Mouse (Mus musculus) cerebral cortex, adult 2 months (tissue): ENCODE measurements around the gene Syngr2.

ENCODE experiments used
- WGBS: fragments of 180-500 bp; shearing (Covaris S2); methylation state at CpG from one replicate; pipeline ENCODE4 v1.1.7; 2018; 5-methylcytosine and 5-hydroxymethylcytosine counted together

Gene Syngr2

DNA sequence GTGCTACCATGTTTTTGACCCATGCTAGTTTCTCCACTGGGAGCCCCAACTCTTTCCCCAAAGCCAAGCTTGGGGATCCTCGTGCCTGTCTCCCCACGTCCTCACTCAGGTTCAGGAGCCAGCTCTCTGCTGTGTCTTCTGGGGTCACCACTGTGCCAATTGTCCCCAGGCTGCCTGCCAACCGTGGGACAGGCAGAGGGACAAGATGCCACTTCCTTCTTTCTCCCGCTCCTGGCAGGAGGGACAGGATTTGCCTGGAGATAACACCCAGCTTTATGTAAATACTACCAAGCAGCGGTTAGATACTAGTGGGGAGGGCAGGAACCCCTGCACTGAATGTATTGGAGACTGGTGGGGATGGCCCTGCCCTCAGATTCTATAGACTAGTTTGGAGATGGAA is 4.4 kb downstream of the Syngr2 start:
- WGBS = 65% methylated on average over 5 of the region's 5 CpGs

DNA sequence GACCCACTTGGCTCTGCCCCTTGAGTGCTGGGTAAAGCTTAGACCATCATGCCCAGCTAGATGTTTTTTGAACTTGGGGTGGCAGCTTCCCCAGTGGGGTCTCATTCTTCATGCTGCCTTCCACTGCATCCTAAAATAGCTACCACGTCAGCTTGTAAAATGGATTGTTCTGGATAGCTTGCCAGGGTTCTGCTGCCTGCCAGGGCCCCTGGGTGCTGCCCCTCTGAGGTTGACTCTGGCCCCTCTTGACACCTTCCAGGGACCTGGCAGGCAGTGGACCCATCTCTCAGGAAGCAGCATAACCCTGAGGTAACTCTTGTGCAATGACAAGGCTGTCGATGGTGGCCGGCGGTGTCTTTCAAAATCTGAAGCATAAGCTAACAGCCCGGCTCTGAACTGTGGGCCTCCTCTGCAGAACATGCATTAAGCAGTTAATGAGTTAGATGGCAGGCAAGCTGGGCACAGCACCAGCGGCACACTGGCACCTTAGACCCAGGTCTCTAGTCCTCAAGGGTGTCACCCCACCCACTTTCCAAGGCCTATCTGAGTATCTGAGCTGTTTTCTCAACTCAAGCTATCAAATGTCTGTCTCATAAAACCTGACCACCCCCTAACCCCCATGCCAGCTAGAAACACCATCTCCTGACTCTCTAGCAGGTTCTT is 5.4 kb downstream of the Syngr2 start:
- 89% methylated on average over 6 of the region's 6 CpGs for WGBS

DNA sequence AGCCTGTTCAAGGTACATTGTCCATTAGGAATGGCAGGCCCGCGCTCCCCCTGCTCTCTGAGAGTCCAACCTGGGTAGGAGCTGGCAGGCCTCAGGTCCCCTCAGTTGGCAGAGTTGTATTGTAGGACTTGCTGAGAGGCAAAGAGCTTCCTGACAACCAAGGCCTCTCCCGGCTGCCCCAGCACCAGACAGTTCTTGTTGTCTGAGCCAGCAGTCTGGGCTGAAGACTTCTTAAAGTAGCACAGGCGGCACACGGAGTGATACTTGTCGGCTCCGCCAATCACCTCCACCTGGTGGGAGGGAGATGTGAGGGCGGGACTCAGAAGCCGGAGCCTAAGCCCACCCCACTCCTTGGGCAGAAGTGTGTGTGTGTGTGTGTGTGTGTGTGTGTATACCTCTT is 6.4 kb downstream of the Syngr2 start:
- WGBS = 56% methylated on average over 9 of the region's 9 CpGs

DNA sequence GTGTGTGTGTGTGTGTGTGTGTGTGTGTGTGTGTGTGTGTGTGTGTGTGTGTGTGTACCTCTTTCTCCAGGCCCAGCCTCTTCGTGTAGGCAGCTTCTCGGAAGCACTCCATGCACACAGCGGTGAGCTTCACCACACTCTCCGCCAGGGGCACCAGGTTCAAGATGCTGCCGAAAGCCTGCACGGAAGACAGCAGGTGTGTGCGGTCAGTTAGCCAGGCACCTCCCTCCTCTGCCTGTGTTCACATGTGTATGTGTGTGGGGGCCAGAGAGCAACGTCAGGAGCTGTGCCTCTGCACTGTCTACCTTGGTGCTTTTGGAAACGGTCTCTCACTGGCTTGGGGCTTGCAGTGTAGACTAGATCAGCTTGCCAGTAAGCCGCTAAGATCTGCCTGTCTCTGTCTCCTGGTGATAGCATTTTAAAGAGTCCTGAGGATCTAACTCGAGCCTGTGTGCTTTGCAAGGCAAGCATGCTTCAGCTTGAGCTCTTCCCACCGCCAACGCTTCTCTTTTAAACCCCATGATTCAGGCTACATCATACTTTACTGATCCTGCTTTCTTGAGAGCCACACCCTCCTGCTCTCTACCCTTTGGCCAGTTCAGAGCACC is 7.0 kb downstream of the Syngr2 start:
- 75% methylated on average over 13 of the region's 13 CpGs for WGBS

DNA sequence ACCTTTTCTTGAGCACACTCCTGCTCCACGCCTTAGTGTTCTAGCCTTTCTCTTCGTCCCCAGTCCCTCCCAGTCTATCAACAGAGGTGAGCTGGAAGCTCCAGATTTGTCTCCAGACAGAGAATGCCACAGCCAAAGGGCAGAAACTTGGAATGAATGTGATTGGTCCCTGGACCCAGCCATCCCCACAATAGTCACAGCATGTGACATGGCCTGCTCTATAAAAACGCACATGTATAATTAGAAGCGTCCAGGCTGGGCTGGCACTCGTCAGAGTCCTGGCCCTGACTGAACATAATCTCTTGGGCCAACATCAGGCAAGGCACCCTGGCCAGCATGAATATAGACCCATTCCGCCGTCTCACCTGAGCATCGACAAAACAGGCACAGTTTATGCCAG is 9.6 kb downstream of the Syngr2 start:
- WGBS = 53% methylated on average over 8 of the region's 8 CpGs

DNA sequence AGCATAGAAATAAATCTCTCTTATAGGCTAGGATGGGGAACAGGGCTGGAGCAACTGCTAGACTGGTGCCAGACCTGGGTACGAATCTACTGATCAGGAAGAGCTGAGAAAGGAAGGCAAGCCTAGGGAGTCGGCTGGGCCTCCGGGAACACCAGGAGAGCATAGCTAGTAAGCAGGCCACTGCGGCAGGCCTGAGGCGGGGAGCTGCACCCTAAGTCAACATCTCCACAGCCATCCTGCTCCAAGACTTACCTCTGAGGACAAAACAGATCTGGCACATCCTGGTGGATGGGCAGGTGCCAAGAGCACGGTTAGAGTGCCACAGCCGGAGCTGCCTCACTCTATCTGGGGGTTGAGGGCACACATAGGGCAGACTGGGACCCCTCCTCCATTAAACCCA is 10.7 kb downstream of the Syngr2 start:
- WGBS = 97% methylated on average over 7 of the region's 7 CpGs

DNA sequence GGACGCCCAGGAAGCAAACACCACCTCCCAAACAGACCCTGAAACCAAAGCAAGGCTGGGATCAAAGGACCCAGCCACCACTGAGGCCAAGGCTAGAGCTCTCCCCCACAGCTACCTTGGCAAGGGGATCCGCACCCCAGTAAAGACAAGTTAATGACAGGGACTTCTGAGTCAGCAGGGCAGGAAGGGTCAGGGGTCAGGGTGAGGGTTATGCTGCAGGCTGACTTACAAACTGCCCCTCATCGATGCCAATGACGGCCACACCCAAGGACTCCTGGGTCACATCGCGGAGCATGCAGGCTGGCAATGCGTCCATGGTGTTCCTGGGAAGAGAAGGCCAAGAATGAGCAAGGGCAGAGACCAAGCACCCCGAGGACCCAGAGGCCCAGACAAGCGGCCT is 12.4 kb downstream of the Syngr2 start:
- 94% methylated on average over 9 of the region's 9 CpGs for WGBS

DNA sequence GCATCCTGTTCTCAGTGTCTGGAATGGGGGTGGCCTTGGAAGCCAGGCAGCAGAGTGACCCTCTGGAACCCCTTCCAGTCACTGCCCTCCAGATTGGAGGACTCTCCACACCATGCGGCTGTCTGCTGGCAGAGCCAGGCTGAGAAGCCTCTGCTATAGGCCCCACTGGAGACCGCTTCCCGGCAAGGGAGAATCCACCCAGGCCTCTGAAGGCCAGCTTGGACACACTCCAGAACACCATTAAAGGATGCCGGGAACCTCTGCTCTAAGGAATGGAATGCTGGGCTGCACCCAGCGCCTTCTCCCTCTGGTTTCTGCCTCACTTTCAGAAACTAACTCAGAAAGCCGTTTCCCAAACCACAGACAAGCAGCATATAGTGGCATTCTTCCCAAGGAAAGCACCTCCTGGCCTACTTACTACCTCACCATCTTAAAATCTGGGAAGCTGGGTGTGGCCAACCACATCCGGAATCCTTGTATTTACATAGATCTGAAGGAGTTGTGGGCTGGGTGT is 13.3 kb downstream of the Syngr2 start:
- WGBS = 59% methylated on average over 7 of the region's 7 CpGs

DNA sequence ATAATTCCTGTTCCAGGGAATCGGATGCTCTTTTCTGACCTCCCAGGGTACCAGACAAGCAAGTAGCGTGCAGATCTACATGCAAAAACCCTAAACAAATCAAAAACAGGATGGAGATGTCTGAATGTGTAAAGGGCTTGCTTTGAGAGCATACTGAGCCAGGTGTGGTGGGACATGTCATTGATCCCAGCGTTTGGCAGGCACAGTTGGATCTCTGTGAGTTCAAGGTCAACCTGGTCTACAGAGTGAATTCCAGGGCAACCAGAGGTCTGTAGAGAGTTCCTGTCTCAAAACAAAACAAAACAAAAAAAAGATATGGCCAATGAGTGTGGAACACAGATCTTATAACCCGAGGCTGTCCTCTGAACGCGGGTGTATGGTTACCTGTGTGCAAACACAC is 13.9 kb downstream of the Syngr2 start:
- 91% methylated on average over 6 of the region's 6 CpGs for WGBS

DNA sequence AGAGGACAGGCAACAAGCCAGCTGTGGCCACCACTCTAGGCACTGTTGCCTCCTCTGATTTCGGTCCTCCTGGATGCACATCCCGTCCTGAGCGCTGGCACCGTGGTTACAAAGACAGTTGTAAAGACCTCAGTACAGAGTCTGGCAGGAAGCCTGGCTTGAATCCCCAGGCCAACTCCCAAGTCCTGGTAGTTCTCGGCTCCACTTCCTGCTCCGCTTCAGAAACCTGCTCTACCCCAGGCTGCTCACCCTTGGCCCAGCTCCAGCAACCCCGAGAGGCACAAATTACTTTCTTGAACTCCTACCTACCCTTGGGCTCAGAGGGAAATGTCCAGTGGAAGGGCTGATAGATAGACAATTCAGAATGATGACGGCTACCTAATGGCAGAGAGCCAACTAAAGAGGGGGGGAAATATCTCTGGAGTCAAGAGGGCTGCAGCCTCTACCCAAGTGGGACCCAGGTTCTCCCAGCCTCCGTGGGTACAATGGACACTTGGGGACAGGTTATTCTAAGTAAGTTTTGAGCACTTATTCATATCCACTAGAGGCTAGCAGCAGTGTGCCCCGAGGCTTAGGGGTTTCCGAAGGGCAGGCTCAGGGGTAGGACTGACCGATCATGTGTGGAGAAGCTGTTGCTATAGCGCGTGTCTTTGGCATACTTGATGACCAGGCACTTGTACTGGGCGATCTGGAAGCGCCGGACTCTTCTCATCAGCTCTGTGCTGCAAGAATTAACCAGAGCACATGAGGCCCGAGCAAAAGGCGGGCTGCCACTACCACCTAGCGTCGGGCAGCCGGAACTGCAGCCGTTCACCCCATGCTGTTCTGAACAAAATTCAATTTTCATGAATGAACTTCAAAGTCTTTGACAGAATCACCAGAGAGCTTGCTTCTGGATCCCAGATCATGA is 14.8 kb downstream of the Syngr2 start:
- 8% methylated on average over 23 of the region's 23 CpGs for WGBS

DNA sequence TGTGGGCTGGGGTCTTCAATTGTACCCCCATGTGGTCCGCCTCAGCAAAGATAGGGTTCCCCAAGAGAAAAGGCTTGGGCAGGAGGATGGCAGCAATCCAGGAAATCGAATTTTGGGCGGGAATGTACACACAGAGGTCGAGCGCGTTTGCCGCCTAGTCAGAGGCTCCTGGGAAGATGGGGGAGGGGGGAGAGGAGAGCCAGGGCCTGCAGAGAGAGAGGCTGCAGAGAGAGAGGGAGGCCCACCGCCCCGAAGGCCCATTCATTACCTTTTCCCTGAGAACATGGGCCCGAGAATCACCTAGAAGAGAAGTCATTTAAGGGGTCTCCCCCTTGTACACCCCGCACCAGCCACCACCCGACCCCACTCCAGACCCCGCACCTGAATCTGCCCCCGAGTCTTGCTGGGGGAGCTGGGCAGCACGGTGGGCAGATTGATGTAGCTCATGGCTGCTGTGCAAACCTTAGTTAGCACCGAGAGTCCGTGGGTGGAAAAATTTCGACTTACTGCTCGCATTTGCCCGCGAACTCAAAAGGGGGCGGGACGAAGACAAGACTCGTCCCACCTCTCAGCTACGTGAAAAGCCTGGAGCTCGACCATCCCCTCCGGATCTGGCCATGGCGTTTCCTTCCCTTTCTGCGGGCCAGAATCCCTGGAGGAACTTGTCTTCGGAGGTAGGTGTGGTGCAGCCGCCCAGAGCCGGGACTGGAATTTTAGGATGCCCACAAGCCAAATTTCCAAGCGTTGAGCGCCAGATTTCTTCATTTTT is 16.0 kb downstream of the Syngr2 start, which contains the start of the genes Afmid and Tk1:
TSS of gene Afmid (plus strand) at position 592 of the 769 bp plus-strand sequence.
TSS of gene Tk1 (minus strand) at position 760 of the 769 bp plus-strand sequence.
- under 1% methylated on average over 34 of the region's 34 CpGs for WGBS

DNA sequence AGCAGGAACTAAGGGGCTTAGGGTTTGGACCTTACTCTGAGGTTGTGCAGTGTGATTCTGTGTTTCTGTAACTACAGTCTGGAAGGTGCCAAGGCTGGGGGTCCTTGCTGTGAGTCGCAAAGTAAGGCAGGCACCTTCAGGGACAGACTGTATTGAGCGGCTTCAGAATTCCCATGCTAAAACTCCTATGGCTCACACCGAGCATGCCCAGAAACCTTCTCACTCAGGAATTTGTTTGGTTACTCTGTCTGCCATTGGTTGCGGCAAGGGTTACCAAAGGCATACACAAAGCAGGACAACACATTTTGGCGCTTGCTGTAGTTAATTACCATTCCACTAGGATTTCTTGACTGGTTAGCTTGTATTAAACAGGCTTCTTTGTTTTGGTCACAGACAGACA is 16.7 kb downstream of the Syngr2 start:
- 23% methylated on average over 5 of the region's 5 CpGs for WGBS

DNA sequence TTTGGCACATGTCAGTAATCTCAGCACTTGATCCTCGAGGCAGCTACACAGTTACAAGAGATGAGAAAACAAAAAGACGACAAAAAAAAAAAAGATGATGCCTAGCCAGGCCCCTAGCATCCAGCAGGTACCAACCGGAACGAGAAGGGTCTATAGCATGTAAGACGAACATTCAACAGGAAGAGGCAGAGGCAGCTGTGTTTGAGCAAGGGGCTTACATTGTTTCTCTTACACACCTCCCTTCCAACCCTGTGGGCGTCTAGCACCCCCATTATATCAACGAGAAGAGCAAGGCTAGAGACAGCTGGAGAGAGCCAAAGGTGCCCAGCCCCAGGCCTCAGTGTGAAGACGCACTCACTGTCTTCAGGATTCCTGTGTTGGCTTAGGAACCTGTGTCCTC is 17.4 kb downstream of the Syngr2 start:
- 67% methylated on average over 8 of the region's 8 CpGs for WGBS

DNA sequence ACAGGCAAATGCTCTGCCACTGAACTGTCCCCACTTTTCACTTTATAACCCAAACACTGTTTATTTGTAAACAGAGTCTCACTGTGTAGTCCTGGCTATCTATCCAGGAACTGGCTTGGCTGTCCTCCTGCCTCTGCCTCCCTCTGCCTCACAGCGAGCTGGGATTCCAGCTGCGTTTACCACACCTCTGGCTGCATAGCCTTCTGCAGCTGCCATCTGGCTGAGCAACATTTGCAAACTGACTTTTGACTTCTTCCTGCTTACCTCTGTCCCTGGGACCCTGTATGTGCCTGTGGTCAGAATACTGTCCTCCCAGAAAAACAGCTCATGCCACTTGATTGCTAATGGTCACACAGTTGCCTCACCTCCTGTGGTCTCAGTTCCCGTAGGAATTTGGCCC is 17.9 kb downstream of the Syngr2 start:
- 77% methylated on average over 3 of the region's 3 CpGs for WGBS

DNA sequence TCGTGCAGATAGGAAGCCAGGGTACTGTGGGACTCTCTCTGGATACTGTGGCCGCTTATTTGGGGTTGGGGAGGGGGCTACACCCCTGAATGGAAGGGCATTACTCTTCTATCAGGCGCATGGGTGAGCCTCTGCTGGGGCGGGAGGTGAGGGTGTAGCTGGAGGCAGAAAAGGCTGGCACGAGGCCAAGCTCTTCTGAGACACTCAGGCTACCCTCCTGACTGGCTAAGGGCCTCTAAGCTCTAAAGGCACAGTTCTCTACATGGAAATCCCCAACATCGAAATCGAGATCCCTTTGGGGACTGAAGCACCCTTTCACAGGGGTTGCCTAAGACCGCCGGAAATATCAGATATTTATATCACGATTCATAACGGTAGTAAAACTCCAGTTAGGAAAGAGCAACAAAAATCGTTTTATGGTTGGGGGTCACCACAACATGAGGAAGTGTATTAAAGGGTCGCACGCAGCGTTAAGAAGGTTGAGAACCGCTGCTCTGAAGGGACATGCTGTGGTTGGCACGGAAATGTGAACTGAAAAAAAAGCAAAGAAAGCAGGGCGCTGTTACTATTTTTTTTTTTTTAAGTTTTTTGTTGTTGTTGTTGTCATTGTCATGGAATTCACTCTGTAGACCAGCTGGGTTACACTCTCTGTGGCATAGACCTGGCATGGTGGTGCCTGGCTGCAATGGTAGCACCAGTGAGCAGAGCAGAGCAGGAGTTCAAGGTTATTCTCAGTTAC is 18.9 kb downstream of the Syngr2 start:
- 65% methylated on average over 18 of the region's 18 CpGs for WGBS

DNA sequence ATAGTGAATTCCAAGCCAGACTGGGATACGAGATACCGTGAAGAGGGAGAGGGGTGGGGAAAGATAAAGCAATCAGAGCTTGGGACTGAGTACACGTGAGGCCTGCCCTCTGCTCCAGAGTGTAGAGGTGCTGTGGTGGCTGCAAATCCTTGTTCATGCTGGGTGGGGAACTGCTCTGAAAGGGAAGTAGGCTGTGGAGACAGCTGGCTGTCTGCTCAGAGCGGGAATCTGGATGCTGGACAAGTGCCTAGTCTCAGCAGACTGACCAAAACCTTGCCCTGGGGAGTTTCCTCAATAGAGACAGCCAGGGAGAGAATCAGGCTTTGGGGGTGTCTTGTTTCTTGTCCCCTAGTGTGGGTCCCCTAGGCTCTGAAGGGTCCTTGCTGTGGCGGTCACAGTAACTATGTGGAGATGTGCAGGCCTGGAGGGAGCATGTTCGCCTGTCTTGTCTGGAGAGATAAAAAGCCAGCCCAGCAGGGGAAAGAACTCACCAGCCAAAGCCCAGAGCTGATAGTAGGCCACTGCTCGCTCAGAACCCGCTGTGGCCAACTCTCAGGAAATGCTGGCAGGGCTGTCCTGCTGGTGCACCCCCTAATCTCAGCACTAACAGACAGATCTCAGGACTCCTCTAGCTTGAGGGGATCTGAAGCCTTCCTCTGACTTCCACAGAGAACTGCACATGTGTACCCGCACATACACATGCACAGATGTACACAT is 19.6 kb downstream of the Syngr2 start:
- 66% methylated on average over 9 of the region's 9 CpGs for WGBS

DNA sequence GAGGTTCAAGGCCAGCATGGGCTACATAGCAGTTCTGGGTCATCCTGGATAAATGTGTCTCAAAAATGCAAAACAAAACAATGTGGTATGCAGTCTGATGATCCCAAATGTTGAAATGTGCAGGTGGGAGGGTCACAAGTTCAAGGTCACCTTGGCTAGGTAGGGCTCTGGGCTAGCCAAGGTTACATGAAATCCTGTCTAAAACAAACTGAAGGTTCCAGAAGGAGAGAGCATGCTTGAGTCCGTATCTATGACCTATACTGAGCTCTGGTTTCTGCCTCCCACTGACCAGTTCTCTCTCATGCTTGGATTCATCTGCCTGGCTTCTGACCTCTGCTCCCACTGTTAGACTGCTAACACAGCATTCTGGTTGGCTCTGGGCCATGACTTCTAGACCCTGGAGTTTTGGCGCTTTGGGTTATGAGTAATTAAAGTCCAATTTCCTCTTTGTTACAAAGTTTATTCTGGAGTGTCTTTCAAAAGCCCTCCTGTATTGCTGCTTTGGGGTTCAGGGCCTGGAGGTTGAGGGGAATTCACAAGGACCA is 20.3 kb downstream of the Syngr2 start:
- WGBS = 71% methylated on average over 2 of the region's 2 CpGs

DNA sequence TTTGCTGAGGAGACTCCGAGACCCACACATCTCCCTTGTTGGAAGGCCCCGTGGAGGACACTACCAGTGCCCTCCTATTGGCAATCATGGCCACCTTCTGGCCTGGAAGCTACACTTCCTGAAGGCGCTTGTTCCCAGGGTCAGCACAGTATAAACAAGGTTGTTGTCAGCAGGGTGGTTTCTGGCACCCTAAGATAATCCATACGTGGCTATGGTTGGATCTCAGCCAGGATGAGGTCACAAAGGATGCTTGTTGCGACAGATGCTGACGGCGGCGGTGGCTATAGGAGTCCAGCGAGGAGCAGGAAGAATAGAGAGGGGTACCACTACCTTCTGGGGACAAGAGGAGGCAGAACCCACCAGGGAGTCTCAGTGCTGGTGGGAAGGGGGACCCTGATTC is 20.9 kb downstream of the Syngr2 start:
- 64% methylated on average over 9 of the region's 9 CpGs for WGBS

DNA sequence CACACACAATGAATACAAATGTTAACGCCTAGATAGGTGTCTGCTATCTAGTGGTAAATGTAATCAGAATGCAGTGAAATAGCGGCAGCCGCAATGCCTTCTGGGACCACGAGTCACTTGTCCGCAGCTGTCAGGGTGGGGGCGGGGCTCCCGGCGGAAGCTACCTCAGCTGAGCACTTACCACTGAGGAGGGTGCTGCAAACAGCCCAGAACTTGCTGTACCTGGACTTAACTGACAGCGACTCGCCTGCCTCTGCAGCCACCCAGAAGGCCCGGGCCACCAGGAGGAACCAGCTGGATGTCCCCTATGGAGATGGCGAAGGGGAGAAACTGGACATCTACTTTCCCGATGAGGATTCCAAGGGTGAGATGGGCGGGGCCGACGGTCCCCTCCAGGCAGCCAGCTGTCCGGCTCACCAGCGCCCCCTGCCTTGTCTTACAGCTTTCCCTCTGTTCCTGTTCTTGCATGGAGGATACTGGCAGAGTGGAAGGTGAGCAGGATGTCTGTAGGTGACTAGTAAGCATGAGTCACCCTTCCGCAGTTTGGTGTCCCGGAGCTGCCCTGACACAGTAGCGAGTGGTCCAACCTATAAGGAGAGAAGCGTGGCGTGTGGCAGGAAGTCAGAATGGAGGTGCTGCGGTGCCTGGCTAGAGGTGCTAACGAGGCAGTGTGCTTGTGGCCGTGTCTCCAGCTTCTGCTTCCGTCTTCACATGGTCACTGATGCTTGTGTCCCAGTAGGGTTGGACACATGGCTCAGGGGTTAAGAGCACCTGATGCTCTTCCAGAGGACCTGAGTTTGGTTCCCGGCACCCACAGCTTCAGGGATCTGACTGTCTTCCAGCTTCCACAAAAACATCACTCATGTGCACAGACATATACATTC is 22.9 kb downstream of the Syngr2 start:
- 23% methylated on average over 28 of the region's 28 CpGs for WGBS
